Mouse (Mus musculus) thymus, postnatal 14 days (tissue): ENCODE results near the gene Nelfe.
A peak's percentile ranks its signal among the peaks of the same experiment; 100 is the strongest.
"Not testable (repeated sequence)": the region's sequence is repeated elsewhere in the genome, so short reads cannot be mapped to it uniquely, and the experiment has no call there.

Experiments
- DNase-seq: peaks from one replicate; pipeline ENCODE4 v3.0.0; 2021

The Nelfe gene

GRCm38 (mm10) chr17:34894801-34895530 lies 44.8 kb downstream of the Nelfe start:
- DNase-seq, result peak; percentile 63

DNA sequence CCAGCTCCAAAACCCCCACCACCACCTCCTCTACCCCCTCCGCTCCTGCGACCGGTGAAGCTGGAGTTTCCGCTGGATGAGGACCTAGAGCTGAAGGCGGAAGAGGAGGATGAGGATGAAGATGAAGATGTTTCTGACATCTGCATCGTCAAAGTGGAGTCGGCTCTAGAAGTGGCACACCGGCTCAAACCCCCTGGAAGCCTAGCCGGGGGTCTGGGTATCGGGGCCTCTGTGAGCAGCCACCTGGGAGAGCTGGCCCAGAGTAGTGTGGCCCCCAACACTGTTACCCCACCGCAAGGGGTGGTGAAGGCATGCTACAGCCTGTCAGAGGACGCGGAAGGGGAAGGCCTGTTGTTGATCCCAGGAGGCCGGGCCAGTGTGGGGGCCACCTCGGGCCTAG lies 45.5 kb downstream of the Nelfe start:
- no peak for DNase-seq

DNA sequence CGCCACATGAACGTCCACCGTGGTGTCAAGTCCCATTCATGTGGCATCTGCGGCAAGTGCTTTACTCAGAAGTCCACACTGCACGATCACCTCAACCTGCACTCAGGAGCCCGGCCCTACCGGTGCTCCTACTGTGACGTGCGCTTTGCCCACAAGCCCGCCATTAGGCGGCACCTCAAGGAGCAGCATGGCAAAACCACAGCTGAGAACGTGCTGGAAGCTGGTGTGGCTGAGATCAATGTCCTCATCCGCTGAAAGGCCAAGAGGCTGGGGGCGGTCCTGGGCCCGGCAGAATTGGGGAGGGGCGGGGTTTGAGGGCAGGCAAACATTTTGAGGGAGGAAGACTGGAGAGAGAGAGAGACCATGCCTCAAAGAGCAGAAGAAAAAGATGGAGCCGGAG lies 46.2 kb downstream of the Nelfe start:
- DNase-seq, result peak; percentile 52

- DNase-seq, result no peak
Measured at GRCm38 (mm10) chr17:34897373-34898159, 47.4 kb downstream of the Nelfe start.

- DNase-seq, result peak; percentile 86
Measured at GRCm38 (mm10) chr17:34898160-34898586, 48.0 kb downstream of the Nelfe start, which contains the start of the genes C2 and Ehmt2. Gene C2 (minus strand): TSS chr17:34898265. Gene Ehmt2 (plus strand): TSS chr17:34898469.

GRCm38 (mm10) chr17:34898706-34899052 lies 48.5 kb downstream of the Nelfe start:
- DNase-seq, result no peak

DNA sequence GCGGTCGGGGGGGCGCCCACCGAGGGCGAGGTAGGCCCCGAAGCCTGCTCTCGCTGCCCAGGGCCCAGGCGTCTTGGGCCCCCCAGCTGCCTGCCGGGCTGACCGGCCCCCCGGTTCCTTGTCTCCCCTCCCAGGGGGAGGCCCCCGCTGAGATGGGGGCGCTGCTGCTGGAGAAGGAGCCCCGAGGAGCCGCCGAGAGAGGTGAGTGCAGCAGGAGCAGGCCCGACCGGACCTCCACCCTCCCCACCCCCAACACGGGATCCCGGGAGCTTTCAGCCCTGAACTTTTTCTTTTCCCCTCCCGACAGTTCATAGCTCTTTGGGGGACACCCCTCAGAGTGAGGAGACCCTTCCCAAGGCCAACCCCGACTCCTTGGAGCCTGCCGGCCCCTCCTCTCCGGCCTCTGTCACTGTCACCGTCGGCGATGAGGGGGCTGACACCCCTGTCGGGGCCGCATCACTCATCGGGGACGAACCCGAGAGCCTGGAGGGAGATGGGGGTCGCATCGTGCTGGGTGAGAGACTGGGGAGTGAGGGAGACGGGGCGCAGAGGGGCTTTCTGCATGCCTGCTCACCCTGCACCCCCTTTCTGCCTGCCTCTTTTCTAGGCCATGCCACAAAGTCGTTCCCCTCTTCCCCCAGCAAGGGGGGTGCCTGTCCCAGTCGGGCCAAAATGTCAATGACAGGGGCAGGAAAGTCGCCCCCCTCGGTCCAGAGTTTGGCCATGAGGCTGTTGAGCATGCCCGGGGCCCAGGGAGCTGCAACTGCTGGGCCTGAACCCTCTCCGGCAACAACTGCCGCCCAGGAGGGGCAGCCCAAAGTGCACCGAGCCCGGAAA lies 49.1 kb downstream of the Nelfe start:
- DNase-seq, result peak; percentile 67

- DNase-seq, result no peak
Measured at GRCm38 (mm10) chr17:34899890-34900243, 49.7 kb downstream of the Nelfe start.

- DNase-seq, result not testable (repeated sequence)
Measured at GRCm38 (mm10) chr17:34900826-34901225, 50.6 kb downstream of the Nelfe start.

DNA sequence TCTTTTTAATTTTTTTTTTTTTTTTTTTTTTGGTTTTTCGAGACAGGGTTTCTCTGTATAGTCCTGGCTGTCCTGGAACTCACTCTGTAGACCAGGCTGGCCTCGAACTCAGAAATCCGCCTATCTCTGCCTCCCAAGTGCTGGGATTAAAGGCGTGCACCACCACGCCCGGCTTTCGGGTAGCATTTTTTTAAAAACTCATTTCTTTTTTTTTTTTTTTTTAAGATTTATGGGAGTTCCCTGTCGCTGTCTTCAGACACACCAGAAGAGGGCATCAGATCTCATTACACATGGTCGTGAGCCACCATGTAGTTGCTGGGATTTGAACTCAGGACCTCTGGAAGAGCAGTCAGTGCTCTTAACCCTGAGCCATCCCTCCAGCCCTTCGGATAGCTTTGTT lies 51.8 kb downstream of the Nelfe start:
- not testable (repeated sequence) for DNase-seq

GRCm38 (mm10) chr17:34902895-34903294 lies 52.7 kb downstream of the Nelfe start:
- DNase-seq, result no peak
